Mouse (Mus musculus): ENCODE measurements around the gene H2-Q6. TPM values are rescaled to one million over a fixed set of nuclear protein-coding genes. Genes with fewer than 3 reads are reported as not detected.

Gene H2-Q6
- 27.5 TPM for polyA plus RNA-seq (2014; fragmentation: Illumina TruSeq; extraction: RNeasy Lipid Tissue Mini Kit (QIAGEN cat#74804); ENCODE audit: low read depth, low replicate concordance)

DNA sequence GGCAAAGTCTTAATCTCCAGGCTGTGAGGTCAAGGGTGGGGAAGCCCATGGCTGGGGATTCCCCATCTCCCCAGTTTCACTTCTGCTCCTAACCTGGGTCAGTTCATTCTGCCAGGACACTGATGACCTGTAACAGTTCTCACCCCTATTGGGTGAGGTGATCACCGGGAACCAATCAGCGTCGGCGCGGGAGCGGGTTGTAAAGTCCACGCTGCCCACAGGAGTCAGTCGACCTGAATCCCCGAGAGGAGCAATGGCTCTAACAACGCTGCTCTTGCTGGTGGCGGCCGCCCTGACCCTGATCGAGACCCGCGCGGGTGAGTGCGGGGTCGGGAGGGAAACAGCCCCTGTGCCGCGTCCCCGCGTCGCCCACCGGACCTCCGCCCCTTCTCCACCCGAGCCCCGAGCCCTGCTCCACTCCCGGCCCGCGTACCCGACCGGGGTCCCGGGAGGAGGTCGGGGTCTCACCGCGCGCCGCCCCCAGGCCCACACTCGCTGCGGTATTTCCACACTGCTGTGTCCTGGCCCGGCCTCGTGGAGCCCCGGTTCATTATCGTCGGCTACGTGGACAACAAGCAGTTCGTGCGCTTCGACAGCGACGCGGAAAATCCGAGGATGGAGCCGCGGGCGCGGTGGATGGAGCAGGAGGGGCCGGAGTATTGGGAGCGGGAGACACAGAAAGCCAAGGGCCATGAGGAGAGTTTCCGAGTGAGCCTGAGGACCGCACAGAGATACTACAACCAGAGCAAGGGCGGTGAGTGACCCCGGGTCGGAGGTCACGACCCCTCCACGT, at the start of gene H2-Q6:
Gene H2-Q6 (plus strand): TSS at position 227 of the 793 bp plus-strand sequence.

DNA sequence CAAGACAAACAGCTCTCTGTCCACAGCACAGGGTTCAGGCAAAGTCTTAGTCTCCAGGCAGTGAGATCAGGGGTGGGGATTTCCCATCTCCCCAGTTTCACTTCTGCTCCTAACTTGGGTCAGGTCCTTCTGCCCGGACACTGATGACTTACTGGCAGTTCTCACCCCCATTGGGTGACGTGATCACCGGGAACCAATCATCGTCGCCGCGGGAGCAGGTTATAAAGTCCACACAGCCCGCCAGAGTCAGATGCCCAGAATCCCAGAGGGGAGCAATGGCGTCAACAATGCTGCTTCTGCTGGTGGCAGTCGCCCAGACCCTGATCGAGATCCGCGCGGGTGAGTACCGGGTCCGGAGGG, 45.3 kb upstream of the H2-Q6 start, which contains the start of gene H2-Q4:
Gene H2-Q4 (plus strand): TSS at position 249 of the 360 bp plus-strand sequence.

DNA sequence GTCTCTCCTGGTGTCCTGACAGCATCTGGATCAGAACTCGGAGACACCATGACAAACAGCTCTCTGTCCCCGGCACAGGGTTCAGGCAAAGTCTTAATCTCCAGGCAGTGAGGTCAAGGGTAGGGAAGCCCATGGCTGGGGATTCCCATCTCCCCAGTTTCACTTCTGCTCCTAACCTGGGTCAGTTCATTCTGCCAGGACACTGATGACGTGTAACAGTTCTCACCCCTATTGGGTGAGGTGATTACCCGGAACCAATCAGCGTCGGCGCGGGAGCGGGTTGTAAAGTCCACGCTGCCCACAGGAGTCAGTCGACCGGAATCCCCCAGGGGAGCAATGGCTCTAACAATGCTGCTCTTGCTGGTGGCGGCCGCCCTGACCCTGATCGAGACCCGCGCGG, 14.2 kb downstream of the H2-Q6 start, which contains the start of gene H2-Q7:
Gene H2-Q7 (plus strand): TSS at position 271 of the 400 bp plus-strand sequence.

DNA sequence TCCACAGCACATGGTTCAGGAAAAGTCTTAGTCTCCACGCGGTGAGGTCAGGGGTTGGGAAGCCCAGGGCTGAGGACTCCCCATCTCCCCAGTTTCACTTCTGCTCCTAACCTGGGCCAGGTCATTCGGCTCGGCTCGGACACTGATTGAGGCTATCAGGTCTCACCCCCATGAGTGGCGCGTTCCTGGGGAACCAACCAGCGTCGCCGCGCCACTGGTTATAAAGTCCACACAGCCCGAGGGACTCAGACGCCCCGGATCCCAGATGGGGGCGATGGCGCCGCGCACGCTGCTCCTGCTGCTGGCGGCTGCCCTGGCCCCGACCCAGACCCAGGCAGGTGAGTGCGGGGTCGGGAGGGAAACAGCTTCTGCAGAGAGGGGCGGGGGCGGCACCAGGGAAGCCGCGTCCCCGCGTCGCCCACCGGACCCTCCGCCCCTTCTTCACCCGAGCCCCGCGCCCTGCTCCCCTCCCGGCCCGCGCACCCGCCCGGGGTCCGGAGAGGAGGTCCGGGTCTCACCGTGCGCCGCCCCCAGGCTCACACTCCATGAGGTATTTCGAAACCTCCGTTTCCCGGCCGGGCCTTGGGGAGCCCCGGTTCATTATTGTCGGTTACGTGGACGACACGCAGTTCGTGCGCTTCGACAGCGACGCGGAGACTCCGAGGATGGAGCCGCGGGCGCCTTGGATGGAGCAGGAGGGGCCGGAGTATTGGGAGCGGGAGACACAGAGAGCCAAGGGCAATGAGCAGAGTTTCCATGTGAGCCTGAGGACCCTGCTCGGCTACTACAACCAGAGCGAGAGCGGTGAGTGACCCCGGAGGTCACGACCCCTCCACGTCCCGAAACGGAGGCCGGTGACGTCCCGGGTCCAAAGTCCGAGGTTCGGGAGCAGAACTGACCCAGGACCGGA, 45.4 kb downstream of the H2-Q6 start, which contains the start of gene H2-Q10:
Gene H2-Q10 (plus strand): TSS at position 248 of the 910 bp plus-strand sequence.

Other genes starting within 250 kb of the H2-Q6 start
- gene Aif1, start 248.8 kb upstream of the H2-Q6 start, polyA plus RNA-seq (2014; fragmentation: Illumina TruSeq; extraction: RNeasy Lipid Tissue Mini Kit (QIAGEN cat#74804); ENCODE audit: low read depth, low replicate concordance): 21.1 TPM
- 11.5 TPM for gene Lst1, start 236.4 kb upstream of the H2-Q6 start, polyA plus RNA-seq (2014; fragmentation: Illumina TruSeq; extraction: RNeasy Lipid Tissue Mini Kit (QIAGEN cat#74804); ENCODE audit: low read depth, low replicate concordance)
- 1.9 TPM for gene Ltb, start 230.4 kb upstream of the H2-Q6 start, polyA plus RNA-seq (2014; fragmentation: Illumina TruSeq; extraction: RNeasy Lipid Tissue Mini Kit (QIAGEN cat#74804); ENCODE audit: low read depth, low replicate concordance)
- gene Tnf, start 222.8 kb upstream of the H2-Q6 start, polyA plus RNA-seq (2014; fragmentation: Illumina TruSeq; extraction: RNeasy Lipid Tissue Mini Kit (QIAGEN cat#74804); ENCODE audit: low read depth, low replicate concordance): 0.61 TPM
- not detected for gene Lta, start 219.5 kb upstream of the H2-Q6 start, polyA plus RNA-seq (2014; fragmentation: Illumina TruSeq; extraction: RNeasy Lipid Tissue Mini Kit (QIAGEN cat#74804); ENCODE audit: low read depth, low replicate concordance)
- 1.2 TPM for gene Gm16181, start 204.0 kb upstream of the H2-Q6 start, polyA plus RNA-seq (2014; fragmentation: Illumina TruSeq; extraction: RNeasy Lipid Tissue Mini Kit (QIAGEN cat#74804); ENCODE audit: low read depth, low replicate concordance)
- gene Atp6v1g2, start 191.2 kb upstream of the H2-Q6 start, polyA plus RNA-seq (2014; fragmentation: Illumina TruSeq; extraction: RNeasy Lipid Tissue Mini Kit (QIAGEN cat#74804); ENCODE audit: low read depth, low replicate concordance): 22.6 TPM
- 16.9 TPM for gene Nfkbil1, start 189.1 kb upstream of the H2-Q6 start, polyA plus RNA-seq (2014; fragmentation: Illumina TruSeq; extraction: RNeasy Lipid Tissue Mini Kit (QIAGEN cat#74804); ENCODE audit: low read depth, low replicate concordance)
- 177 TPM for gene Ddx39b, start 183.1 kb upstream of the H2-Q6 start, polyA plus RNA-seq (2014; fragmentation: Illumina TruSeq; extraction: RNeasy Lipid Tissue Mini Kit (QIAGEN cat#74804); ENCODE audit: low read depth, low replicate concordance)
- gene H2-D1, start 162.1 kb upstream of the H2-Q6 start, polyA plus RNA-seq (2014; fragmentation: Illumina TruSeq; extraction: RNeasy Lipid Tissue Mini Kit (QIAGEN cat#74804); ENCODE audit: low read depth, low replicate concordance): 739 TPM
- not detected for gene H2-Q1, start 104.4 kb upstream of the H2-Q6 start, polyA plus RNA-seq (2014; fragmentation: Illumina TruSeq; extraction: RNeasy Lipid Tissue Mini Kit (QIAGEN cat#74804); ENCODE audit: low read depth, low replicate concordance)
- 3.6 TPM for gene H2-Q2, start 82.6 kb upstream of the H2-Q6 start, polyA plus RNA-seq (2014; fragmentation: Illumina TruSeq; extraction: RNeasy Lipid Tissue Mini Kit (QIAGEN cat#74804); ENCODE audit: low read depth, low replicate concordance)
- gene H2-Q4, start 45.2 kb upstream of the H2-Q6 start, polyA plus RNA-seq (2014; fragmentation: Illumina TruSeq; extraction: RNeasy Lipid Tissue Mini Kit (QIAGEN cat#74804); ENCODE audit: low read depth, low replicate concordance): 52.9 TPM
- 30.0 TPM for gene H2-Q7, start 14.3 kb downstream of the H2-Q6 start, polyA plus RNA-seq (2014; fragmentation: Illumina TruSeq; extraction: RNeasy Lipid Tissue Mini Kit (QIAGEN cat#74804); ENCODE audit: low read depth, low replicate concordance)
- gene H2-Q10, start 45.2 kb downstream of the H2-Q6 start, polyA plus RNA-seq (2014; fragmentation: Illumina TruSeq; extraction: RNeasy Lipid Tissue Mini Kit (QIAGEN cat#74804); ENCODE audit: low read depth, low replicate concordance): 6.2 TPM
- gene Pou5f1, start 81.2 kb downstream of the H2-Q6 start, polyA plus RNA-seq (2014; fragmentation: Illumina TruSeq; extraction: RNeasy Lipid Tissue Mini Kit (QIAGEN cat#74804); ENCODE audit: low read depth, low replicate concordance): not detected
- 6.6 TPM for gene Tcf19, start 92.0 kb downstream of the H2-Q6 start, polyA plus RNA-seq (2014; fragmentation: Illumina TruSeq; extraction: RNeasy Lipid Tissue Mini Kit (QIAGEN cat#74804); ENCODE audit: low read depth, low replicate concordance)
- gene Cchcr1, start 92.2 kb downstream of the H2-Q6 start, polyA plus RNA-seq (2014; fragmentation: Illumina TruSeq; extraction: RNeasy Lipid Tissue Mini Kit (QIAGEN cat#74804); ENCODE audit: low read depth, low replicate concordance): 13.5 TPM
- gene Psors1c2, start 108.4 kb downstream of the H2-Q6 start, polyA plus RNA-seq (2014; fragmentation: Illumina TruSeq; extraction: RNeasy Lipid Tissue Mini Kit (QIAGEN cat#74804); ENCODE audit: low read depth, low replicate concordance): not detected
- gene Cdsn, start 127.3 kb downstream of the H2-Q6 start, polyA plus RNA-seq (2014; fragmentation: Illumina TruSeq; extraction: RNeasy Lipid Tissue Mini Kit (QIAGEN cat#74804); ENCODE audit: low read depth, low replicate concordance): 27.1 TPM
- 0.65 TPM for gene 2300002M23Rik, start 142.6 kb downstream of the H2-Q6 start, polyA plus RNA-seq (2014; fragmentation: Illumina TruSeq; extraction: RNeasy Lipid Tissue Mini Kit (QIAGEN cat#74804); ENCODE audit: low read depth, low replicate concordance)
- 0.82 TPM for gene Sfta2, start 176.7 kb downstream of the H2-Q6 start, polyA plus RNA-seq (2014; fragmentation: Illumina TruSeq; extraction: RNeasy Lipid Tissue Mini Kit (QIAGEN cat#74804); ENCODE audit: low read depth, low replicate concordance)
- gene Gm9573, start 201.8 kb downstream of the H2-Q6 start, polyA plus RNA-seq (2014; fragmentation: Illumina TruSeq; extraction: RNeasy Lipid Tissue Mini Kit (QIAGEN cat#74804); ENCODE audit: low read depth, low replicate concordance): not detected
- gene Mucl3, start 218.8 kb downstream of the H2-Q6 start, polyA plus RNA-seq (2014; fragmentation: Illumina TruSeq; extraction: RNeasy Lipid Tissue Mini Kit (QIAGEN cat#74804); ENCODE audit: low read depth, low replicate concordance): not detected
- gene Vars2, start 242.7 kb downstream of the H2-Q6 start, polyA plus RNA-seq (2014; fragmentation: Illumina TruSeq; extraction: RNeasy Lipid Tissue Mini Kit (QIAGEN cat#74804); ENCODE audit: low read depth, low replicate concordance): 13.1 TPM
- gene Gtf2h4, start 248.9 kb downstream of the H2-Q6 start, polyA plus RNA-seq (2014; fragmentation: Illumina TruSeq; extraction: RNeasy Lipid Tissue Mini Kit (QIAGEN cat#74804); ENCODE audit: low read depth, low replicate concordance): 14.5 TPM